Mouse (Mus musculus): ENCODE results near the gene Thoc2. TPM values are rescaled to one million over a fixed set of nuclear protein-coding genes. Genes with fewer than 3 reads are reported as not detected.
"Not testable (repeated sequence)": the region's sequence is repeated elsewhere in the genome, so short reads cannot be mapped to it uniquely, and the experiment has no call there.

Gene Thoc2
- polyA plus RNA-seq (2014; fragmentation: Nextera tagmentation; extraction: Ambion mirVana): 109 and 121 TPM in 2 replicates

DNA sequence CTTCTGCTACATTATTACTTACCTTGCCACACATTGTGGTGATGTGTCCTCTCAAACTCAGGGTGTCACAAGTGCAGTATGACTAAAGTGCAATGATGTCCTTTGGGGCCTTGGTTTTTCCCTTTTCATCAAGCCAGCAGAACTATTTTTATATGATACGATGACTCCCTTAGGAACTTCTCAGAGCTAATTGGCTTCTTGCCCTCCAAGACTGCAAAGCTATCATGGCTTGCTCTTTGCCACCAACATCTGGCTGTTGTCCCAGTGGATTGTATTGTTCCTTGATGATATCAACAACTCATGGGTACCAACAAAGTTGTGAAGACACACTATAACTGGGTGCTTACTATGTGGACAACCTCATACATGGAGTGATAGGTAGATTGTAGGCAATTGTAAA is at the start of gene Thoc2:
Gene Thoc2, minus strand, starts transcription at position 101 of the 400 bp plus-strand sequence.
- ATAC-seq (ENCODE audit: low FRiP score, low TSS enrichment): no peak
- H3K4me3 ChIP-seq (replicated peaks; ENCODE audit: low read depth, low read length): no peak within 1 kb of the TSS
- no peaks in the 10 kb centered on the region for H3K4me1 ChIP-seq (ENCODE audit: control insufficient read depth, insufficient read depth, low read length)
- H3K9ac ChIP-seq (replicated peaks; ENCODE audit: low read length): no peak within 1 kb of the TSS
- H3K27ac ChIP-seq (replicated peaks; ENCODE audit: low read depth, low read length): no peak within 1 kb of the TSS
- no peaks in the 10 kb centered on the region for H3K27me3 ChIP-seq (ENCODE audit: control insufficient read depth, insufficient read depth, low read length)
- WGBS: 97% methylated on average over 1 of the region's 1 CpGs
- H3K36me3 ChIP-seq (ENCODE audit: control insufficient read depth, insufficient read depth, low read length): no peaks in the 10 kb centered on the region
- DNase-seq: no peak
- H3K9me3 ChIP-seq (ENCODE audit: control insufficient read depth, low read length): no peaks in the 10 kb centered on the region
- H3K4me2 ChIP-seq (ENCODE audit: low read length): no peak within 1 kb of the TSS

DNA sequence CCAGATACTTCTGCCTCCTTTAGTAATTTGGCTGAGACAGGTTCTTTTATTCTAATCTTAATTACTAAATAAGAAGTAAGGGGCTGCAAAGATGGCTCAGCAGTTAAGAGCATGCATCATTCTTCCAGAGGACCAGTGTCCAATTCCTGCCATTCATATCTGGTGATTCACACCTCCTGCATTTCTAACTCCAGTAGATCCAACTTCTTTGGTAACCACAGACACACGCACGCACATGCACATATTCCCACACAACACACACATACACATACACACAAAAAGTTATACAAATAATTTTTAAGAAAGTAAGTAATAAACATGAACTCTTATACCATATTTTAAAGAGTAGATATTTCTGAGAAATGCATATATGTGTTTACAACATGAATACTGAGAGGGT is 49.6 kb upstream of the Thoc2 start:
- no peak overlapping the region for H3K4me3 ChIP-seq (replicated peaks; ENCODE audit: low read depth, low read length)
- H3K9me3 ChIP-seq (ENCODE audit: control insufficient read depth, low read length): no peaks in the 10 kb centered on the region
- no peak overlapping the region for H3K27ac ChIP-seq (replicated peaks; ENCODE audit: low read depth, low read length)
- no peaks in the 10 kb centered on the region for H3K4me1 ChIP-seq (ENCODE audit: control insufficient read depth, insufficient read depth, low read length)
- no peaks in the 10 kb centered on the region for H3K27me3 ChIP-seq (ENCODE audit: control insufficient read depth, insufficient read depth, low read length)
- H3K4me2 ChIP-seq (ENCODE audit: low read length): no peak overlapping the region
- no peak for DNase-seq
- H3K36me3 ChIP-seq (ENCODE audit: control insufficient read depth, insufficient read depth, low read length): no peaks in the 10 kb centered on the region
- no peak for ATAC-seq (ENCODE audit: low FRiP score, low TSS enrichment)
- WGBS: 93% methylated on average over 2 of the region's 2 CpGs
- no peak overlapping the region for H3K9ac ChIP-seq (replicated peaks; ENCODE audit: low read length)

DNA sequence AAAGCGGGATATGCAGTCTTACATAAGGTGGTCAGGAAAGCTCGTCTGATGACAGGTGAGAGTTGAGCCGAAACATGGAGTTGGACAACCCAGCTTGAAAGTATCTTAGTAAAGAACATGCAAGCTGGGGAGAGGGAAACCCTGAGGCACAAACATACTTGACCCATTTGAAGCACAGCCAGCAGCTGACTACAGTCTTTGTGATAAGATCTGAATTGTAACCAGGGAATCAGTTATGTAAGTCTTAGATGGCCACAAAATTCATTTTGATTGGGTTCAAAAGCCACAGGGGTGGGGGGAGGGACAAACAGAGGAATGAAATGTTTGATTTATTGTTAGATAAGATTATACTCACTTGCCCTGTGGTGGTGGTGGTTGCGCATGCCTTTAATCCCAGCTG is 48.9 kb upstream of the Thoc2 start:
- Histone ChIP-seq H3K4me1 (ENCODE audit: control insufficient read depth, insufficient read depth, low read length) (no peaks in the 10 kb centered on the region), H3K4me3 (replicated peaks; ENCODE audit: low read depth, low read length) (no peak overlapping the region), H3K27me3 (ENCODE audit: control insufficient read depth, insufficient read depth, low read length) (no peaks in the 10 kb centered on the region), H3K9ac (replicated peaks; ENCODE audit: low read length) (no peak overlapping the region), H3K27ac (replicated peaks; ENCODE audit: low read depth, low read length) (no peak overlapping the region), H3K9me3 (ENCODE audit: control insufficient read depth, low read length) (no peaks in the 10 kb centered on the region), H3K36me3 (ENCODE audit: control insufficient read depth, insufficient read depth, low read length) (no peaks in the 10 kb centered on the region), H3K4me2 (ENCODE audit: low read length) (no peak overlapping the region)
- WGBS: 90% methylated on average over 4 of the region's 4 CpGs
- ATAC-seq (ENCODE audit: low FRiP score, low TSS enrichment): no peak
- no peak for DNase-seq

DNA sequence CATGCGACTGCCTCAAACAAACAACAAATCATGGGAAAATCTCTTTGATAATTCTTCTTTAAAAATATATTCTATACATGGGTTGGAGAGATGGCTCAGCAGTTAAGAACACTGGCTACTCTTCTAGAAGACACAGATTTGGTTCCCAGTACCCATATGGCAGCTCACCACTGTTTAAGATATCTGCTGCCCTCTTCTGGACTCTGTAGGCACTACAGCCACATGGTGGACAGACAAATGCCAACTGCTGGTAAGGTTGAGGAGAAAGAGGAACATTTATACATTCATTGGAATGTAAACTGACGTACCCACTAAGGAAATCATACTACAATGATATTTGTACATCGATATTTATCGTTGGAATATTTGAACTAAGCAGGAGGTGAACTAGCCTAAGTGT is 36.7 kb upstream of the Thoc2 start:
- ATAC-seq (ENCODE audit: low FRiP score, low TSS enrichment) (no peak), DNase-seq (no peak)
- no peak overlapping the region for H3K27ac ChIP-seq (replicated peaks; ENCODE audit: low read depth, low read length)
- H3K4me2 ChIP-seq (ENCODE audit: low read length): no peak overlapping the region
- no peaks in the 10 kb centered on the region for H3K27me3 ChIP-seq (ENCODE audit: control insufficient read depth, insufficient read depth, low read length)
- H3K4me1 ChIP-seq (ENCODE audit: control insufficient read depth, insufficient read depth, low read length): no peaks in the 10 kb centered on the region
- WGBS: 73% methylated on average over 4 of the region's 4 CpGs
- no peaks in the 10 kb centered on the region for H3K9me3 ChIP-seq (ENCODE audit: control insufficient read depth, low read length)
- no peaks in the 10 kb centered on the region for H3K36me3 ChIP-seq (ENCODE audit: control insufficient read depth, insufficient read depth, low read length)
- H3K9ac ChIP-seq (replicated peaks; ENCODE audit: low read length): no peak overlapping the region
- no peak overlapping the region for H3K4me3 ChIP-seq (replicated peaks; ENCODE audit: low read depth, low read length)

DNA sequence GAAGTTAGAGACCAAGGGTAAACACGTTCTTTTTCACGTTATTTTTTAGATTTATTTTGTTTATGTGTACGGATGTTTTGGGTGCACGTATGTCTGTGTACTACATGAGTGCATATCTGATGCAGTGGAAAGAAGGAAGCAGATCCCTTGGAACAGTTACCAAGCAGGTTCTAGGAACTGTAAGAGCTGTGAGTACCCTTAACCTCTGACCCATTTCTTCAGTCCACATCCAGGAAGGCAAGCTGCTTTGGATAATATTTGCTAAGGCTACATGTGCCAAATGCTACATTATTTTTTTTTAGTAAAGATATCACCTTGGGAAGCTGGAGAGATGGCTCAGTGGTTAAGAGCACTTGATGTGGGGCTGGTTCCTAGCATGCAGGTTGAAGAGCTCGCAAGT is 21.4 kb upstream of the Thoc2 start:
- Histone ChIP-seq H3K9me3 (ENCODE audit: control insufficient read depth, low read length) (no peaks in the 10 kb centered on the region), H3K36me3 (ENCODE audit: control insufficient read depth, insufficient read depth, low read length) (no peaks in the 10 kb centered on the region), H3K4me2 (ENCODE audit: low read length) (no peak overlapping the region), H3K4me3 (replicated peaks; ENCODE audit: low read depth, low read length) (no peak overlapping the region), H3K9ac (replicated peaks; ENCODE audit: low read length) (no peak overlapping the region), H3K27me3 (ENCODE audit: control insufficient read depth, insufficient read depth, low read length) (no peaks in the 10 kb centered on the region), H3K4me1 (ENCODE audit: control insufficient read depth, insufficient read depth, low read length) (no peaks in the 10 kb centered on the region), H3K27ac (replicated peaks; ENCODE audit: low read depth, low read length) (no peak overlapping the region)
- DNase-seq: no peak
- no peak for ATAC-seq (ENCODE audit: low FRiP score, low TSS enrichment)
- WGBS: 90% methylated on average over 5 of the region's 5 CpGs

DNA sequence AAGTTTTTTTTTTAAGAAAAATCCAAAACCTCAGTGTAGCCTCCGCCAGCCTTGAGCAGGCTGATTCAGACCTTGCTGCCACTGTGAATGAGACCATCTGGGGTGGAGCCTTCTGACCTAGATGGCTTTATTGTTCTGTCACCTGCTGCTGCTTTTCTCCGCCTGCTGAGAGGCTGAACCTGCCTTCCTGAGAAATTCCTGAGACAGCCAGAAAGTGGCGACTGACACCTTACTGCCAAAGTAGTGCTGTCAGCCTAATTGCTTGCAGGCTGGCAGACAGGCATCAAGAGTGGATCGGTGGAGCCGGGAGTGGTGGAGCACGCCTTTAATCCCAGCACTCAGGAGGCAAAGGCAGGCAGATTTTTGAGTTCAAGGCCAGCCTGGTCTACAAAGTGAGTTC is 11.3 kb upstream of the Thoc2 start:
- not testable (repeated sequence) for H3K4me1 ChIP-seq (ENCODE audit: control insufficient read depth, insufficient read depth, low read length); H3K36me3 ChIP-seq (ENCODE audit: control insufficient read depth, insufficient read depth, low read length); ATAC-seq (ENCODE audit: low FRiP score, low TSS enrichment); H3K9ac ChIP-seq (replicated peaks; ENCODE audit: low read length); H3K27me3 ChIP-seq (ENCODE audit: control insufficient read depth, insufficient read depth, low read length); H3K4me3 ChIP-seq (replicated peaks; ENCODE audit: low read depth, low read length); H3K4me2 ChIP-seq (ENCODE audit: low read length); H3K9me3 ChIP-seq (ENCODE audit: control insufficient read depth, low read length); DNase-seq; H3K27ac ChIP-seq (replicated peaks; ENCODE audit: low read depth, low read length)
- 58% methylated on average over 6 of the region's 6 CpGs for WGBS

DNA sequence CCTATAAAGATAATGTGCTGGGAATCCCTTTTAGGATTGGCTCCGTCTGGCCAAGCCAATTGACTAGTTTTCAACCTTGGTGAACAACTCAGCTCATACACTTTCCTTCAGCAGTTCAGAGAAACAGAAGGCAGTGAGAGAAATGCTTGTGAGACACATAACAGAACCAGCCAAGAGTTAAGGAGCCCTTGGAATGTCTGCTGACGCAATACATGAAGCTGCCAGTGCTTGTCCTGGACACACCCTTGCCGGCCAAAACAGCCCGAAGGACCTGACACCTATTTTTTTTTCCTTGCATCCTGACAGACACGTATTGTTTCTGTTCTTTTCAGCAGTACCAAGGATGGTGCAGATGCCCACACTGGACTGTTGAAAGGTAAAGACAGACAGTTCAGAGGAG is 4.2 kb upstream of the Thoc2 start:
- no peak overlapping the region for H3K9ac ChIP-seq (replicated peaks; ENCODE audit: low read length)
- no peak overlapping the region for H3K4me3 ChIP-seq (replicated peaks; ENCODE audit: low read depth, low read length)
- ATAC-seq (ENCODE audit: low FRiP score, low TSS enrichment): no peak
- no peak for DNase-seq
- H3K9me3 ChIP-seq (ENCODE audit: control insufficient read depth, low read length): no peaks in the 10 kb centered on the region
- no peak overlapping the region for H3K27ac ChIP-seq (replicated peaks; ENCODE audit: low read depth, low read length)
- H3K4me2 ChIP-seq (ENCODE audit: low read length): no peak overlapping the region
- H3K36me3 ChIP-seq (ENCODE audit: control insufficient read depth, insufficient read depth, low read length): no peaks in the 10 kb centered on the region
- H3K4me1 ChIP-seq (ENCODE audit: control insufficient read depth, insufficient read depth, low read length): no peaks in the 10 kb centered on the region
- no peaks in the 10 kb centered on the region for H3K27me3 ChIP-seq (ENCODE audit: control insufficient read depth, insufficient read depth, low read length)
- WGBS: 86% methylated on average over 5 of the region's 5 CpGs

DNA sequence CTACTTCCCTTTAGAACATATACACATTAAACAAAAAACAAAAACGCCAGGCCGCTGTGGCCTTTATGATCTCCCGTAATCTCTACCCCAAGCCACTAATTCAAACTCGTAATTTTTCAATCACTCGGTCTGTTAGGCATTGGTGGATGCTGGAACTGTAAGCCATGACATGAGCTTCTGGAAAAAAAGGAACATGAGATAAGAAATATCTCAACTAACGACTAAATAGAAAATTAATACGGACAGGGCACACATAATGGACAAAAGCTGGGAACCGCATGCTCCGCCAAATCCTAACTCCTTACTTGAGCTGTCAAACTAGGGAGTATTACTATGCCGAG is 8.4 kb downstream of the Thoc2 start:
- 46% methylated on average over 10 of the region's 10 CpGs for WGBS
- Histone ChIP-seq H3K27me3 (ENCODE audit: control insufficient read depth, insufficient read depth, low read length) (no peaks in the 10 kb centered on the region), H3K4me2 (ENCODE audit: low read length) (peak overlapping the region; percentile 40), H3K27ac (replicated peaks; ENCODE audit: low read depth, low read length) (peak overlapping the region; percentile 38; the same call in 1 of the 2 replicates), H3K9me3 (ENCODE audit: control insufficient read depth, low read length) (no peaks in the 10 kb centered on the region), H3K4me1 (ENCODE audit: control insufficient read depth, insufficient read depth, low read length) (peaks cover 8% of the 10 kb centered on the region; the same call in 1 of the 2 replicates), H3K9ac (replicated peaks; ENCODE audit: low read length) (peak overlapping the region; percentile 24; the same call in 1 of the 2 replicates), H3K36me3 (ENCODE audit: control insufficient read depth, insufficient read depth, low read length) (no peaks in the 10 kb centered on the region), H3K4me3 (replicated peaks; ENCODE audit: low read depth, low read length) (peak overlapping the region; percentile 57)
- ATAC-seq (ENCODE audit: low FRiP score, low TSS enrichment) (peak; percentile 56; the same call in 1 of the 2 replicates), DNase-seq (no peak)

DNA sequence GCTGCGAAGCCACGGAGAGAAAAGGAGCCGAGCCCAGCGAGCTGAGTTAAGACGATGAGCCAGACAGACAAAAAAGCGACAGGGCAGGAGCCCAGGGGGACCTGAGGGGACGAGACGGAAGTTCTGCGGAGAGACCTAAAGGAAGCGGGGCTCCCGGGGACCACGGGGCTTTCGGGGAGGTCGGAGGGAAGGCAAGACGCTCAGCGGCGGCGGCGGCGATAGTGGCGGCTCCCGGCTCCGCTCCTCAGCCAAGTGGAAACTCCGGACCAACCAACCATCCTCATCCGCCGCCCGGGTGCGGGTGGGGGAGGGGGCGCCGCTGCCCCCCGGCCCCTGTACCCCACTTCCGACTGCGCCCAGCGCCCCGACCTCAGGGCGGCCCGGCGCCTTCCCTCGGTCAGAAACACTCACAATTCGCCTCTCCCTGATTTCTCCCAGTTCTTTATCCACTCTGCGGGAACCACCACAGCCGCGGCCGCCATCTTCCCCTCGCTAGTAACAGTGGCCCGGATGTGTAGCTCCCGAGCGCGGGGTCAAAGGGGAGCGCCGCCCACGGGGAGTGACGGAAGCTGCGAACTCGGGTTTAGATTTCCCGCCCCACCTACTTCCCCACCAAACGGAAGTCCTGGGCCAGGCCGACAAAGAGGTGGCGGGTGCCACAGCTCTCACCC is 8.9 kb downstream of the Thoc2 start:
- ATAC-seq (ENCODE audit: low FRiP score, low TSS enrichment): peak; percentile 96
- 20% methylated on average over 50 of the region's 59 CpGs for WGBS
- H3K4me1 ChIP-seq (ENCODE audit: control insufficient read depth, insufficient read depth, low read length): peaks cover 8% of the 10 kb centered on the region; the same call in 1 of the 2 replicates
- H3K27me3 ChIP-seq (ENCODE audit: control insufficient read depth, insufficient read depth, low read length): no peaks in the 10 kb centered on the region
- no peaks in the 10 kb centered on the region for H3K36me3 ChIP-seq (ENCODE audit: control insufficient read depth, insufficient read depth, low read length)
- peak overlapping the region; percentile 66 for H3K4me2 ChIP-seq (ENCODE audit: low read length)
- H3K9me3 ChIP-seq (ENCODE audit: control insufficient read depth, low read length): no peaks in the 10 kb centered on the region
- H3K9ac ChIP-seq (replicated peaks; ENCODE audit: low read length): peak overlapping the region; percentile 66
- peak; percentile 93 for DNase-seq
- peak overlapping the region; percentile 57 for H3K4me3 ChIP-seq (replicated peaks; ENCODE audit: low read depth, low read length)
- peak overlapping the region; percentile 89 for H3K27ac ChIP-seq (replicated peaks; ENCODE audit: low read depth, low read length)

Data from midbrain, embryonic 14.5 days (tissue).